Mouse (Mus musculus): ENCODE data around the gene Nkg7.
A peak's percentile ranks its signal among the peaks of the same experiment; 100 is the strongest.
"Not testable (repeated sequence)": the region's sequence is repeated elsewhere in the genome, so short reads cannot be mapped to it uniquely, and the experiment has no call there.

Nkg7 gene

GRCm38 (mm10) chr7:43436341-43437255, at the start of gene Nkg7:
Gene Nkg7, plus strand, starts transcription at chr7:43437073.
- DNase-seq (ENCODE audit: low spot score in 2 of 2) = peak; percentile 72 to 90

GRCm38 (mm10) chr7:43392349-43393121, 44.3 kb upstream of the Nkg7 start:
- peak in 1 of 2 experiments; percentile 55 for DNase-seq (ENCODE audit: low spot score in 2 of 2)

- peak; percentile 12 to 42 for DNase-seq (ENCODE audit: low spot score in 2 of 2)
Observed at GRCm38 (mm10) chr7:43399501-43399900, 37.4 kb upstream of the Nkg7 start.

DNA sequence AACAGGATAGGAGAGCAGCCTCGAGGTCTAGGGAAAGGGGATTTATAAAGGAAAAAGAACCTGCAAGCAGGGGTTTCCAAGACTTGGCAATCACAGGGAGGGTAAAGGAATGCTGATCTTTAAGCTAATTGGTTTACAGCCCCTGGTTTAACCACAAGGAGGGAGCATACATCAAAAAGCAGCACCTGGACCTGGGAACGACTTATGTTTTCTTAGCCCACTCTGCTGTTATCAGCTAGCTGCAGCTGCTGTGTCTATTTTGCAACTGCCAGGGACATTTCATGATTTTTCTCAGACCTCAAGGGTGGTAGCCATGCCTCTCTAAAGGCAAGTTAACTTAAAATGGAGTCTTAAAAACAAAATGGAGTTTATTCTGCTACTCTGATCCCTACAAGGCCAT, 34.2 kb upstream of the Nkg7 start:
- no peak for DNase-seq (ENCODE audit: low spot score in 2 of 2)

GRCm38 (mm10) chr7:43407573-43407972, 29.3 kb upstream of the Nkg7 start:
- no peak for DNase-seq (ENCODE audit: low spot score in 2 of 2)

DNA sequence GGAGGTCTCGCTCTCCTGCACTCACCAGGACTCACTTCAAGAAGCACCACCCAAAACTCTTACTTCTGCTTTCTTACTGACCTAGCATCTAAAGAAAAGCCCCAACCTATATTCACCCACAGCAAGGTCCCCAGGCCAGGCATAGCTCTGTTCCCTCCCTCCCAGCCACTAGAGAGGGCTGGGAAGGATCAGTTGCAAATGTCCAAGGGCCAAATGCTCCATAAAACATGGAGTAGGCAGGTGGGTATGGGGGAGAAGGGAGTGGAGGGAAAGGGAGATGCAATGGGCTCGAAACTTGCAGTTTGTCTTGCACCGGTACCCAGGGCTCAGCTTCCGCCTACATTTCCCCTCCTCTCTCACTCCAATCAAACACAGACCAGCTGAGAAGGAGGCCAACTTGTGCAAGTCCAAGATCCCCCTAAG, 28.7 kb upstream of the Nkg7 start, which contains the start of gene Siglecg:
TSS of gene Siglecg (plus strand) at position 74 of the 423 bp plus-strand sequence.
- DNase-seq (ENCODE audit: low spot score in 2 of 2) = peak in 1 of 2 experiments; percentile 39

DNA sequence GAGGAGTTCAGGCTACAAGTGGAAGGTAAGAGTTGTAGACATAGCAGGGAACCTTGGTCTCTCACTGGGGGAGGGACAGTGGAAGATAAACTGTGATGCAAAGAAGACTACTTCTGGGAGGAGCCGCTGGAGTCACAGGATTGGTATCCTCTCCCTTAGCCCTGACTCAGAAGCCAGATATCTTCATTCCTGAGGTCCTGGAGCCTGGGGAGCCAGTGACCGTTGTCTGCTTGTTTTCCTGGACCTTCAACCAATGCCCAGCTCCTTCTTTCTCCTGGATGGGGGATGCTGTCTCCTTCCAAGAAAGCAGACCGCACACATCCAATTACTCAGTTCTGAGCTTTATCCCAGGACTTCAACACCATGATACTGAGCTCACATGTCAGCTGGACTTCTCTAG, 27.8 kb upstream of the Nkg7 start:
- no peak for DNase-seq (ENCODE audit: low spot score in 2 of 2)

GRCm38 (mm10) chr7:43411724-43412123, 25.1 kb upstream of the Nkg7 start:
- not testable (repeated sequence) for DNase-seq (ENCODE audit: low spot score in 2 of 2)

DNA sequence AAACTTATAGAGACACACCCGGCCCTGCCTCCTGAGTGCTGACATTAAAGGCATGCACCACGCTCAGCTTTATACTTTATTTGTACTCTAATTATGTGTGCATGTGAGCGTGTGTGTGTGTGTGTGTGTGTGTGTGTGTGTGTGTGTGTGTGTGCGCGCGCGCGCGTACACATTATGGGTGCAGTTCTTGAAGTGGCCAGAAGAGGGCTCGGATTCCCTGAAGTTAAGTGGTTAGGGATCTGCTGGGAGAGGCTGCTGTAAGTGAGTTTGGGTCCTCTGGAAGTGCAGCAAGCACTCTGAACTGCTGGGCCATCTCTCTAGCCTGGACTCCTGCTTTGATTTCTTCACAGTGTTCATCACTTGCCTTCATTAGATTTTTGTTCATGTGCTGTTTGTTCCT, 19.6 kb upstream of the Nkg7 start:
- DNase-seq (ENCODE audit: low spot score in 2 of 2) = no peak

DNA sequence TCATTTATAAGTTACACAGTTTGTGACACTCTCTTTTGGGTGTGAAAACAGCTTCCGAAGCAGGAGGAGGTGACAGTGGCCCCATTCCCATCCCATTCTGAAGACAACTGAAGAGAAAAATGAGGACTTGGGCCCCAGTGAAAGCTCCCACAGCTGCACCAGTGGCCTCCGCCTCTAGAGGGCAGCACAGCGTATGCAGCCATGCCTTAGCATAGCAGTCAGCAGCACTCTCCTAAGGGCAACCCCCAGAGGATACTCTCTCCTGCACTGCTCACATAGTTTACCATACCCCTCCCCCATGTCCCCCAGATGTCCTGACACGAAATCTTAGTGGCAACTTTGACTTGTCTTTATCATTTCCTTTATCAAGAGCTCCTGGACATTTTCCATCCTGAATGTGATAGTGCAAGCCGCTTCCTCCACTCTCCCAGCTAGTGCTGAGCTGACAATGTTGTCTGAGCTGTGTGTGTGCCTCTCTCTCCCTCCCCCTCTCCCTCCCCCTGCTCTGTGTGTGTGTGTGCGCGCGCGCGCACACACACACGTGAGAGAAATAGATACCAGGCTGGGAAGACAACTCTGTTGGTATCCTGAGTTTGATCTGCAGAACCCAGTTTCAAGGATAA, 13.8 kb upstream of the Nkg7 start:
- DNase-seq (ENCODE audit: low spot score in 2 of 2) = peak; percentile 76 to 80

DNA sequence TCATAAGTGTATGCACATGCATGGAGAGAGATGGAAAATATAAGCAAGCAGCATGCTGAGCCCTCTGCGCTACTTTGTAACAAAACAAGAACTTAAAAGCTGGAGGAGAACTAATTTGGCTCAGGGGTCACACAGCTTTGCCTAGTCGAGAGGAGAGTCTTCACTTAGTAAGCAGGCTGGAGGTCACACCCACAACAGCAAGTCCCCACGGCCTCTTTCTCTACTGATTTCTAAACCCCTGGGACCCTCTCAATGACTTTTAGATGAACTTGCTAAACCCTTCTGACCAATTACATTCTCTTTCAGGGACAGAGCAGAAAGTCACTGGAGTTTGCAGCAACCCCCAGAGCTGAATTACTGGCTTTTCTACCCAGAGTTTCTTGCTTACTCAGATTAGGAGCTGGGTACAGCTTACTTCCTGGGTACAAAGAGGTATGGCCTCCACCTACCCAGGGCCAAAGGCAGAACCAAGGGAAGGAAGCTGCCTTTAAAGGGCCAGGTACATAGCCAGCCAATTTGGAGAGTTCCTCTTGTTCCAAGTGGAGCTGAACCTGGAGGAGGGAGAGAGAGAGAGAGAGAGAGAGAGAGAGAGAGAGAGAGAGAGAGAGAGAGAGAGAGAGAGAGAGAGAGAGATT, 12.8 kb upstream of the Nkg7 start:
- DNase-seq (ENCODE audit: low spot score in 2 of 2) = peak in 1 of 2 experiments; percentile 21

GRCm38 (mm10) chr7:43427406-43427805, 9.5 kb upstream of the Nkg7 start, which contains the start of gene Lim2:
Gene Lim2, plus strand, starts transcription at chr7:43427670.
- DNase-seq (ENCODE audit: low spot score in 2 of 2) = no peak

- no peak for DNase-seq (ENCODE audit: low spot score in 2 of 2)
Observed at GRCm38 (mm10) chr7:43429500-43429899, 7.4 kb upstream of the Nkg7 start.

GRCm38 (mm10) chr7:43432891-43433290, 4.0 kb upstream of the Nkg7 start:
- no peak for DNase-seq (ENCODE audit: low spot score in 2 of 2)

GRCm38 (mm10) chr7:43434676-43435075, 2.2 kb upstream of the Nkg7 start:
- DNase-seq (ENCODE audit: low spot score in 2 of 2) = peak; percentile 42 to 74

- peak; percentile 65 to 83 for DNase-seq (ENCODE audit: low spot score in 2 of 2)
Observed at GRCm38 (mm10) chr7:43438611-43439010, 1.7 kb downstream of the Nkg7 start.

- DNase-seq (ENCODE audit: low spot score in 2 of 2) = no peak
Observed at GRCm38 (mm10) chr7:43440482-43440881, 3.6 kb downstream of the Nkg7 start, which contains the start of gene Cldnd2. Gene Cldnd2, plus strand, starts transcription at chr7:43440782.

DNA sequence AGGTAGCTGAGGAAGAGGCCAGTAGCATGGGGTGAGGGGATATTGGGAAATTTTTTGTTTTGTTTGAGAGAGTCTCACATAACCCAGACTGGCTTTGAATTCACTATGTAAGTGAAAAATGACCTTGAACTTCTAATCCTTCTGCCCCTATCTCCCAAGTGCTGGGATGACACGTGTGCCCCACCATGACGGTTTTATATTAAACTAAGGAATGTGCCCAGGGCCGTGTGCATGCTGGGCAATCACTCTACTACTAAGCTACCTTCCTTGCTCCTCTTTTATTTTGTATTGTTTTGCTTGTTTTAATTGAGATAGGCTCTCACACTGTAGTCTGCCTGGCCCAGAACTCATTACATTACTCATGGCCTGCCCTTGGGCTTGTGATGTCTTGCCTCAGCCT, 4.2 kb downstream of the Nkg7 start:
- no peak for DNase-seq (ENCODE audit: low spot score in 2 of 2)

DNA sequence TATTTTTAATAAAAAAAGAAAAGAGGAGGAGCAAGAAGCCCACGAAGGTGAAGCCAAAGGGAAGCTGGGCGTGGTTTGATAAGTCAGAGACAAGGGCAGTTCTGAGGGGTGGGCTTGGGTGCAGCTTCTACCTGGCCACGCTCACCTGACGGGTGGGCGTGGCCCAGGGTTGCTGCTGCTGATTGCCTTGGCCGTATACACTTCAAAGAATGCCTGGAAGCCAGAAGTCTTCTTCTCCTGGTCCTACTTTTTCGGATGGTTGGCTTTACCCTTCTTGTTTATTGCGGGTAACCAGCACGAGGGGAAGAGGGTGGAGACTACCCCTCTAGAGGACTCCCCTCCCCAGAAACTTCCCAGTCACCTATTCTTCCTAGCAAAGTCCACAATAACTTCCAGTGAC, 5.8 kb downstream of the Nkg7 start:
- no peak for DNase-seq (ENCODE audit: low spot score in 2 of 2)

GRCm38 (mm10) chr7:43443126-43443916, 6.4 kb downstream of the Nkg7 start:
- DNase-seq (ENCODE audit: low spot score in 2 of 2) = peak; percentile 48 to 49

DNA sequence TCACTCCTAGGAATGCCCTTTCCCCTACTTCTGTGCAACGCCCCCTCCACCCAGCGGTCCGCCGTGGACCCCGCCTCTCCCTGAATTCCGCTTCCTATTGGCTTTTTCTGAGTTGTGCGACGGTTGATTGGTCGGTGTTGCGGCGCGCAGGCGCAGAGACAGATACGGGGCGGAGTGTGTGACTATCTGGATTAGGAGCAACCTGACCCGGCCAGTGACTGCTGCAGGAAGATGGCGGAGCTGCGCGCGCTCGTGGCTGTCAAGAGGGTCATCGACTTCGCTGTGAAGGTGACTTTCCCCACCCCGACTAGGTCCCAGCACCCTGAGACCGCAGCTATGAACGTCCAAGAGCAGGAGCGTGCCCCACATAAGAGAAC, 7.0 kb downstream of the Nkg7 start, which contains the start of the genes Etfb and Gm45233:
TSS of gene Etfb (plus strand) at position 167 of the 377 bp plus-strand sequence.
TSS of gene Gm45233 (plus strand) at position 212 of the 377 bp plus-strand sequence.
- peak; percentile 87 to 89 for DNase-seq (ENCODE audit: low spot score in 2 of 2)

Measured in natural killer cell, adult 2 months (primary cell).